In the genomic region with DNA sequence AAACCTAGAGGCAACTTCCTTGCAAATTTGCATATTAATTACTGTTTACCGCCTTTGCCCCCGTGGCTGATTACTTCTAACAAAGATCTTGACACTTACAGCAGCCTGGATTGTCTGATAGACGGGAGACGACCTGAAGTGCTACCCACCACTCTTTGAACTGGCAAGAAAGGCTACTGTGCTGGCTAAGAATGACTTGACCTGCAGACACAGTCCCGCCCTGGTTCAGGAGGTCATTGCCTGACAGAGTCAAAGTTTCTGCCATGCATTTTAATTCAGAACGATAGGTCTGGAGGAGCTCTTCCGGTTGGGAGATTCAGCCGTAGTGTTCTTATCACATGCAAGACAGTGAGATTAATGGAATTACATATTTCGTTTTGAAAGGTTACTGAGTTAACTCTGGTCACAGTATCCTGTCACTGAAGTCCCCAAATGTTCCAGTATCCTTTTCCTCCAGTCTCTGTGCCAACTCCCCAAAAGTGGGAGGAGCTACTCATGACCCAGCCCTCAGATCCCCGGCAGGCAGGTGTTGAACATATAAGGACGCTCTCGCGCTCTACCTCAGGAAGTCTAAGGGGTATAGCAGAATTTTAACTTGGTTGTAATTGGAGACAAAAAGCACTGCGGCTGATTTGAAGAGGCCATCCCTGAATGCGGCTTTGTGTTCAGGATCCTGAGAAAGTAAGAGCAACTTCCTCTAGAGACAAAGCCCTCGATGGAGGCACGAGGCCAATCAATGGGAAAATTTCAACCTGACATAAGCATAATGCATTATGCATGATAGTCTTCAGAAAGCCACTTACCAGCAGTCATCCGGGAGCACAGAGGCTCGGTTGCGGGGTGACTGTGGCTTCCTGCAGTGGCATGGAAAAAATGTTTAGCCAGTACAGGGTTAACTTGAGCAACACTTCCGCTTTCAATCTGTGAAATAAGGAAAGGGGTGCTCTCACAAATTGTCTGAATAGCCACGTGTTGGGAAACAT, we compare ENCODE assay signal across 8 mouse cellular contexts. TPM values are rescaled to one million over a fixed set of nuclear protein-coding genes. Genes with fewer than 3 reads are reported as not detected.
DNase-seq lines count a peak whose midpoint lies in the region; ATAC-seq and TF ChIP-seq lines count a peak whose summit lies in the region.

No protein-coding gene starts in this region.

- no peak for TF ChIP-seq CTCF in gastrocnemius, adult 2 months (IDR thresholded peaks at IDR 0.05)
- no peak for TF ChIP-seq CTCF in ES-Bruce4 (IDR thresholded peaks at IDR 0.05; ENCODE audit: low read depth, low read length)

- no peak for DNase-seq in gastrocnemius, adult 2 months
- no peak for DNase-seq in gastrocnemius, adult 18-20 months (ENCODE audit: low spot score)
- no peak for DNase-seq in left cerebral cortex, postnatal 36 days (ENCODE audit: low spot score in 2 of 2)
- DNase-seq in cerebellum, adult 11 months, result no peak
- no peak for DNase-seq in testis, postnatal 10 days (ENCODE audit: low spot score)

- no peaks in the 10 kb centered on the region for H3K9me3 ChIP-seq in ES-Bruce4 (replicated peaks; ENCODE audit: control insufficient read depth, insufficient read depth, low read length, poor library complexity, severe bottlenecking)
- no peaks in the 10 kb centered on the region for H3K9me3 ChIP-seq in hindbrain, embryonic 13.5 days
- no peaks in the 10 kb centered on the region for H3K9me3 ChIP-seq in midbrain, embryonic 12.5 days

- H3K4me3 ChIP-seq in gastrocnemius, adult 2 months, result peak overlapping the region; percentile 18
- H3K4me3 ChIP-seq in ES-Bruce4 (ENCODE audit: low read depth, low read length), result peak overlapping the region; percentile 14; the same call in 1 of the 2 replicates
- H3K4me3 ChIP-seq in hindbrain, embryonic 13.5 days, result peak overlapping the region; percentile 24
- H3K4me3 ChIP-seq in midbrain, embryonic 12.5 days, result peak overlapping the region; percentile 7; the same call in 1 of the 2 replicates

- peak overlapping the region; percentile 49 for H3K4me2 ChIP-seq in hindbrain, embryonic 13.5 days
- H3K4me2 ChIP-seq in midbrain, embryonic 12.5 days (replicated peaks), result peak overlapping the region; percentile 42

- H3K27ac ChIP-seq in gastrocnemius, adult 2 months, result no peak overlapping the region
- H3K27ac ChIP-seq in ES-Bruce4 (ENCODE audit: insufficient read depth, low read length), result peak overlapping the region; percentile 74
- no peak overlapping the region for H3K27ac ChIP-seq in hindbrain, embryonic 13.5 days
- no peak overlapping the region for H3K27ac ChIP-seq in midbrain, embryonic 12.5 days (replicated peaks)

- no peak overlapping the region for H3K9ac ChIP-seq in ES-Bruce4 (ENCODE audit: low read depth, poor library complexity, severe bottlenecking)
- no peak overlapping the region for H3K9ac ChIP-seq in hindbrain, embryonic 13.5 days
- no peak overlapping the region for H3K9ac ChIP-seq in midbrain, embryonic 12.5 days (replicated peaks)

- H3K36me3 ChIP-seq in ES-Bruce4 (ENCODE audit: control insufficient read depth, insufficient read depth, low read length, poor library complexity, severe bottlenecking), result no peaks in the 10 kb centered on the region
- H3K36me3 ChIP-seq in hindbrain, embryonic 13.5 days, result no peaks in the 10 kb centered on the region
- no peaks in the 10 kb centered on the region for H3K36me3 ChIP-seq in midbrain, embryonic 12.5 days

- peak; percentile 57; the same call in 1 of the 2 replicates for ATAC-seq in hindbrain, embryonic 13.5 days (ENCODE audit: low FRiP score)
- peak; percentile 69 for ATAC-seq in midbrain, embryonic 12.5 days (ENCODE audit: low FRiP score, low read depth)

- H3K27me3 ChIP-seq in ES-Bruce4 (ENCODE audit: control insufficient read depth, insufficient read depth, low read length, poor library complexity, severe bottlenecking), result no peaks in the 10 kb centered on the region
- peaks cover 11% of the 10 kb centered on the region; the same call in 1 of the 2 replicates for H3K27me3 ChIP-seq in hindbrain, embryonic 13.5 days
- H3K27me3 ChIP-seq in midbrain, embryonic 12.5 days, result peaks cover 11% of the 10 kb centered on the region; the same call in 1 of the 2 replicates

- TF ChIP-seq EP300 in ES-Bruce4 (IDR thresholded peaks at IDR 0.05; ENCODE audit: insufficient read depth, low read depth, low read length), result peak; percentile 78

- peaks cover 4% of the 10 kb centered on the region for H3K4me1 ChIP-seq in ES-Bruce4 (ENCODE audit: control insufficient read depth, insufficient read depth, low read length)
- peaks cover 25% of the 10 kb centered on the region for H3K4me1 ChIP-seq in hindbrain, embryonic 13.5 days (replicated peaks)
- peaks cover 22% of the 10 kb centered on the region for H3K4me1 ChIP-seq in midbrain, embryonic 12.5 days

- WGBS in hindbrain, embryonic 13.5 days, result 12% methylated on average over 22 of the region's 22 CpGs
- WGBS in midbrain, embryonic 12.5 days, result 15% methylated on average over 22 of the region's 22 CpGs

- TF ChIP-seq POLR2A in ES-Bruce4 (IDR thresholded peaks at IDR 0.05; ENCODE audit: insufficient read depth, low read length), result no peak

- intact Hi-C loops in gastrocnemius, adult 2 months (cut with DNase I), result no loop called here
- intact Hi-C loops in left cerebral cortex, postnatal 36 days (cut with DNase I), result no loop called here

RNA-seq across cellular contexts. Expression of a gene that starts 15.4 kb away (rescaled TPM):
- total RNA-seq in gastrocnemius, adult 2 months (2021), result 1 to 10 TPM; 2.7 to 3.4 TPM
- total RNA-seq in gastrocnemius, adult 18-20 months (2021), result 1 to 10 TPM; 1.9 to 5.4 TPM
- 5.8 and 6.4 TPM in 2 replicates for polyA plus RNA-seq in ES-Bruce4 (2011; ENCODE audit: insufficient read depth, insufficient read length, low read depth, missing spikeins)
- polyA plus RNA-seq in hindbrain, embryonic 13.5 days (2015; fragmentation: Nextera tagmentation; extraction: Ambion mirVana), result 32.8 and 38.2 TPM in 2 replicates
- polyA plus RNA-seq in midbrain, embryonic 12.5 days (2016; fragmentation: Nextera tagmentation; extraction: Ambion mirVana), result 30.5 and 32.6 TPM in 2 replicates
- total RNA-seq in left cerebral cortex, postnatal 36 days (2021), result 1 to 10 TPM; 9.2 to 9.8 TPM
